Mouse (Mus musculus) spleen, adult 10 weeks (tissue): ENCODE data around the gene Ceacam20. TPM values are rescaled to one million over a fixed set of nuclear protein-coding genes. Genes with fewer than 3 reads are reported as not detected.

Experiments used
- polyA plus RNA-seq: library from polyadenylated mRNA; stranded (reverse); fragments of 350-450 nt; fragmentation: Illumina TruSeq; extraction: RNeasy Lipid Tissue Mini Kit (QIAGEN cat#74804); gene quantifications from one replicate; pipeline ENCODE4 v1.2.3, GENCODE M21; 2015; ENCODE audit warnings: low replicate concordance; ENCODE audit not compliant: insufficient read depth

The Ceacam20 gene
- not detected for polyA plus RNA-seq

DNA sequence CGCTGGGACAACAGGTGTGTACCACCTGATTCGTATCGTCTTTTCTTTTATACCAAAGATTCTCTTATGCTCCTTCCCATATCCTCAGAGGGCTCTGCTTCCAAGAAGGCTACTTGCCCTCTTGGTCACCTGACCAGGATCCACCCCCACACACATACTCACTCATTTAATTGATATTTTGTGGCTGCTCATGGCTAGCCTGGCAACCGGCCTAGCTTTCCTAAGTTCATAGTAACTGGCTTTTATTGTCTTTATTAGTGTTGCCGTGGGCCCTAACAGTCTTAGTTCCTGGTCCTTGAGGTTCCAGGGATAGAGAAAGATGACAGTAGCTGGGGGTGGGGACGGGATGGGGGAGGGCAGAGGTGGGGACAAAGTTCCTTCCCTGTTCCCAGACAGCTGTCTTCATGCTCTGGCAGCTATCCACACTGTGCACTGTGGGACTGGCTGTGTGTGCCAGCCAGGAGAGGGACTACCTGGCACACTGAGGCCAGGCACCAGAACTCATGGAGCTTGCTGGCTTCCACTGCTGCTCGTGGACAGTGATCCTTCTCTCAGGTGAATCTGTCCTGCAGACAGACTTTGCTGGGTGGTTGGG, at the start of gene Ceacam20:
Gene Ceacam20 (plus strand): TSS at position 428 of the 595 bp plus-strand sequence.

DNA sequence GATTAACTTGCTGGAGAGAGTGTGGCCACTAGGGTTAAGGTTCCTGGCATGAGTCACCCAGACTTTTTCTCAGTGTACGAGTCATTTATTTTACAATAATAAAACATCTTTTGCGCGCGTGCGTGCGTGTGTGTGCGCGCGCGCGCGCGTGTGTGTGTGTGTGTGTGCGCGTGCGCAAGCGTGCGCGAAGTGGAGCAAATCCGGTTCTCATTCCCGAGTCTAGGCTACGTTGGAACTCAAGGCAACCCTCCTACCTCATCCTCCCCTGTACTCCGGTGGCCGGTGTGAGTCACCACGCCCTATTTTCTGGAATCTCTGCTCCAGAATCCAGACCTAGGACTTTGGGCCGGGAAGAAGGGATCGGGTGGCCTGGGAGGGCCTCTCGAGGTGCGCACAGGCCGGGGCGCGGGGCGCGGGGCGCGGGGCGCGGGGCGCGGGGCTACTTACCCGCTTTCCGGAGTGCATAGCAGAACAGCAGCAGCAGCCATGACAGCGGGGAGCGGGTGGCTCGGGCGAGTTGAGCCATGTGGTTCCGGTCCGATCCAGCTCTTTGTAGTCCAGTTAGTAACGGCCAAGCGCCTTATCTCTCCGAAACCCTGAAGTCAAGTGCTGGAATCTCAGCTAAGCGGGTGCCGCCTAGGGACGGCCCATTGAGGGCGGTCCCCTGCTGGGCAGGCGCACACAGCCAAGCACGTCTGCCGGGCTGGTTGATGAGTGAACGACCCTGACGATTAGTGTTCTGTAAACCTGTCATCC, 44.5 kb upstream of the Ceacam20 start, which contains the start of gene Pvr:
Gene Pvr (minus strand): TSS at position 655 of the 756 bp plus-strand sequence.

GRCm38 (mm10) chr7:19950589-19950988, 14.6 kb upstream of the Ceacam20 start, which contains the start of gene Igsf23:
TSS of gene Igsf23 (minus strand) at chr7:19950756.

GRCm38 (mm10) chr7:19991165-19991564, 26.0 kb downstream of the Ceacam20 start, which contains the start of gene Nlrp9b:
TSS of gene Nlrp9b (plus strand) at chr7:19991465.

Other genes with a start within 250 kb of the Ceacam20 start
- 9.2 TPM for gene Tomm40, start 250.0 kb upstream of the Ceacam20 start, polyA plus RNA-seq
- gene Nectin2, start 214.9 kb upstream of the Ceacam20 start, polyA plus RNA-seq = 6.5 TPM
- gene Bcam, start 194.4 kb upstream of the Ceacam20 start, polyA plus RNA-seq = 2.9 TPM
- gene Cblc, start 168.6 kb upstream of the Ceacam20 start, polyA plus RNA-seq = 0.40 TPM
- gene Bcl3, start 142.6 kb upstream of the Ceacam20 start, polyA plus RNA-seq = 48.7 TPM
- gene Gm19345, start 113.4 kb upstream of the Ceacam20 start, polyA plus RNA-seq = not detected
- 1.2 TPM for gene Ceacam16, start 104.1 kb upstream of the Ceacam20 start, polyA plus RNA-seq
- 0.32 TPM for gene Ceacam19, start 77.4 kb upstream of the Ceacam20 start, polyA plus RNA-seq
- gene Pvr, start 44.3 kb upstream of the Ceacam20 start, polyA plus RNA-seq = 22.2 TPM
- 1.6 TPM for gene Igsf23, start 14.7 kb upstream of the Ceacam20 start, polyA plus RNA-seq
- not detected for gene Nlrp9b, start 26.1 kb downstream of the Ceacam20 start, polyA plus RNA-seq
- not detected for gene Vmn1r91, start 134.3 kb downstream of the Ceacam20 start, polyA plus RNA-seq
- not detected for gene Gm16442, start 157.2 kb downstream of the Ceacam20 start, polyA plus RNA-seq
- gene Vmn1r93, start 173.7 kb downstream of the Ceacam20 start, polyA plus RNA-seq = not detected
- gene Vmn1r94, start 203.0 kb downstream of the Ceacam20 start, polyA plus RNA-seq = not detected
- gene Vmn1r95, start 228.3 kb downstream of the Ceacam20 start, polyA plus RNA-seq = not detected
- not detected for gene Gm6164, start 240.2 kb downstream of the Ceacam20 start, polyA plus RNA-seq